Mouse (Mus musculus) lung, embryonic 15.5 days (tissue): ENCODE results near the gene Mecr. TPM values are rescaled to one million over a fixed set of nuclear protein-coding genes. Genes with fewer than 3 reads are reported as not detected.
"Not testable (repeated sequence)": the region's sequence is repeated elsewhere in the genome, so short reads cannot be mapped to it uniquely, and the experiment has no call there.

Experiments
- ATAC-seq: fragments of 200-750 bp; cut with Nextera tagmentation; 2 replicates; pipeline ENCODE4 v1.8.0; 2017; ENCODE audit warnings: moderate number of reproducible peaks, borderline replicate concordance; ENCODE audit not compliant: low FRiP score, low TSS enrichment; ENCODE audit errors: extremely low read depth
- H3K27ac ChIP-seq: fragments of 300-500 bp; sonication (generic); 2 replicates; pipeline ENCODE4 v1.5.1; 2015; ENCODE audit warnings: moderate library complexity, mild to moderate bottlenecking, inconsistent platforms
- H3K27me3 ChIP-seq: fragments of 300-500 bp; sonication (generic); 2 replicates; pipeline ENCODE4 v1.6.1; 2015; ENCODE audit warnings: inconsistent platforms
- H3K36me3 ChIP-seq: fragments of 300-500 bp; sonication (generic); 2 replicates; pipeline ENCODE4 v1.6.1; 2015; ENCODE audit warnings: inconsistent platforms
- H3K4me1 ChIP-seq: fragments of 300-500 bp; sonication (generic); 2 replicates; pipeline ENCODE4 v1.6.1; 2015; ENCODE audit warnings: inconsistent platforms
- H3K4me2 ChIP-seq: fragments of 300-500 bp; sonication (generic); 2 replicates; pipeline ENCODE4 v1.6.1; 2015; ENCODE audit warnings: inconsistent platforms, mild to moderate bottlenecking, moderate library complexity
- H3K4me3 ChIP-seq: fragments of 300-500 bp; sonication (generic); 2 replicates; pipeline ENCODE4 v1.5.1; 2015; ENCODE audit warnings: mild to moderate bottlenecking, inconsistent platforms
- H3K9ac ChIP-seq: fragments of 300-500 bp; sonication (generic); 2 replicates; pipeline ENCODE4 v1.6.1; 2015; ENCODE audit warnings: inconsistent platforms
- H3K9me3 ChIP-seq: fragments of 300-500 bp; sonication (generic); 2 replicates; pipeline ENCODE4 v1.6.1; 2016; ENCODE audit warnings: inconsistent platforms
- WGBS: fragments of 180-500 bp; shearing (Covaris S2); methylation state at CpG from one replicate; pipeline ENCODE4 v1.1.7; 2015; 5-methylcytosine and 5-hydroxymethylcytosine counted together
- polyA plus RNA-seq: library from polyadenylated mRNA; unstranded; fragments of >200 nt; fragmentation: Nextera tagmentation; extraction: Ambion mirVana; gene quantifications from 2 replicates; pipeline ENCODE4 v1.2.1, GENCODE M21; 2015

Mecr gene
- polyA plus RNA-seq, result 45.9 and 47.6 TPM in 2 replicates

DNA sequence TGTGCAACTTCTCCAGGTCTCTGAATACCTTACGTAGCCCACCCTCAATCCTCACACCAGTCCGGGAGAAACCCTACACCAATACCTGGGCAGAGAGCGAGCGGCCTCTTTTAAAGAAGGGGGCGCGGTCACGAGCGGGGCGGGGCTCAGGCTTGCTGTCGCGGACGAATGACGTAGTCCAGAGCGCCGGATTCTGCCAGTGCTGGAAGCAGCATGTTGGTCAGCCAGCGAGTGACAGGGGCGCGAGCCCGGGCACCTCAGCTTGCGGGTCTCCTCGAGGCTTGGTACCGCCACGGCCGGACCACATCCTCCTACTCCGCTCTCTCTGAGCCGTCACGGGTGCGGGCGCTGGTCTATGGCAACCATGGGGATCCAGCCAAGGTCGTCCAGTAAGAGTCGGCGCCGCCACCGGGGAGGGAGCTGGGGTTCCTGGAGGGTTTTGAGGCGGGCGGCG lies at the start of gene Mecr:
Gene Mecr, plus strand, starts transcription at position 181 of the 454 bp plus-strand sequence.
- ATAC-seq, result peak; percentile 84; the same call in 1 of the 2 replicates
- H3K4me2 ChIP-seq, result peak within 1 kb of the TSS; percentile 83
- H3K4me3 ChIP-seq, result peak within 1 kb of the TSS; percentile 68
- peak within 1 kb of the TSS; percentile 71 for H3K9ac ChIP-seq
- peaks cover 24% of the 10 kb centered on the region for H3K4me1 ChIP-seq
- H3K27me3 ChIP-seq, result peaks cover 22% of the 10 kb centered on the region; the same call in 1 of the 2 replicates
- H3K36me3 ChIP-seq, result no peaks in the 10 kb centered on the region
- under 1% methylated on average over 37 of the region's 37 CpGs for WGBS
- no peaks in the 10 kb centered on the region for H3K9me3 ChIP-seq
- H3K27ac ChIP-seq, result no peak within 1 kb of the TSS

GRCm38 (mm10) chr4:131796312-131797080 lies 46.8 kb upstream of the Mecr start:
- Histone ChIP-seq H3K4me1 (no peaks in the 10 kb centered on the region), H3K9me3 (no peaks in the 10 kb centered on the region), H3K9ac (no peak overlapping the region), H3K27ac (no peak overlapping the region), H3K4me3 (no peak overlapping the region), H3K4me2 (no peak overlapping the region), H3K36me3 (no peaks in the 10 kb centered on the region), H3K27me3 (no peaks in the 10 kb centered on the region)
- ATAC-seq, result no peak
- WGBS, result 69% methylated on average over 14 of the region's 14 CpGs

DNA sequence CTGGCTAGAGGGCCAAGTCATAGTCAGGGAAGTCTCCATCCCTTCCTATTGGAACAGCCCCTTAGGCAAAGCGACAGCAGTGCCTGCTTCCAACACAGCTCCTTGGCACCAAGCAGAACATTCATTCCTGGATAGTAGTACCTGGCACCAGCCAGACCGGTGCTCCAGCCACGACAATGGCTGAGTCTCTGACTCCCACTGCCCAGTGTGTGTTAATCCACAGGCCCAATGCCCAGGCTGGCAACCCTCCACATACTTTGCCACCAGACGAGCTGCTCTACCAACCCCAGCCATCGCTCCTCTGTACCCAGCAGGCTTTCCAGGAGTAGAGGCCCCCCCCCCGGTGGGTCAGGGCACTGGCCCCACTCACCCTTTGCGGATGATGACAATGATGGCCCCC lies 45.8 kb upstream of the Mecr start:
- no peak for ATAC-seq
- WGBS, result 84% methylated on average over 7 of the region's 7 CpGs
- no peaks in the 10 kb centered on the region for H3K27me3 ChIP-seq

GRCm38 (mm10) chr4:131797920-131798319 lies 45.4 kb upstream of the Mecr start:
- no peak overlapping the region for H3K4me2 ChIP-seq
- ATAC-seq, result no peak
- no peaks in the 10 kb centered on the region for H3K27me3 ChIP-seq
- no peak overlapping the region for H3K4me3 ChIP-seq
- H3K36me3 ChIP-seq, result no peaks in the 10 kb centered on the region
- H3K4me1 ChIP-seq, result no peaks in the 10 kb centered on the region
- H3K9ac ChIP-seq, result no peak overlapping the region
- no peak overlapping the region for H3K27ac ChIP-seq
- WGBS, result 55% methylated on average over 12 of the region's 12 CpGs
- H3K9me3 ChIP-seq, result no peaks in the 10 kb centered on the region

More for the DNA sequence above, 45.8 kb upstream of the Mecr start:
- Histone ChIP-seq H3K9ac (no peak overlapping the region), H3K4me1 (no peaks in the 10 kb centered on the region), H3K27ac (no peak overlapping the region), H3K36me3 (no peaks in the 10 kb centered on the region), H3K4me3 (no peak overlapping the region), H3K9me3 (no peaks in the 10 kb centered on the region), H3K4me2 (no peak overlapping the region)

DNA sequence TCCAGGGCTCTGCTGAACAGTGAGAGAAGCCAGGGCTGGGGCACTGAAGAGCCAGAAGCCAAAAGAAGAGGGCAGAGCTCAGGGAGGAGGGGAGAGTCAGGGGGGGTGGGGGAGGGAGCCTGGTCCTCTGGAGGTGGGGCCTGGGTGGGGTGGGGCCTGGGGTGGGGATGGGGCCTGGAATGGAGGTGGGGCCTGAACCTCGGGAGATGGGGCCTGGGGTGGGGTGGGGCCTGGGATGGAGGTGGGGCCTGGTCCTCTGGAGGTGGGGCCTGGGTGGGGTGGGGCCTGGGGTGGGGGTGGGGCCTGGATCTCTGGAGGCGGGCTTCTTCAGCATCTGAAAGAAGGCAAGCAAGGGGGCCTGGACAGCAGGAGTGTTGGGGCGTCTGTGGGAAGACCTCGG lies 44.3 kb upstream of the Mecr start:
- H3K9me3 ChIP-seq, result no peaks in the 10 kb centered on the region
- WGBS, result 56% methylated on average over 3 of the region's 4 CpGs
- no peak for ATAC-seq
- H3K4me1 ChIP-seq, result no peaks in the 10 kb centered on the region
- no peak overlapping the region for H3K9ac ChIP-seq
- no peak overlapping the region for H3K4me3 ChIP-seq
- no peak overlapping the region for H3K4me2 ChIP-seq
- H3K27me3 ChIP-seq, result no peaks in the 10 kb centered on the region
- H3K36me3 ChIP-seq, result no peaks in the 10 kb centered on the region
- H3K27ac ChIP-seq, result no peak overlapping the region

GRCm38 (mm10) chr4:131803846-131804245 lies 39.4 kb upstream of the Mecr start:
- Histone ChIP-seq H3K27ac (no peak overlapping the region), H3K9ac (no peak overlapping the region)
- 68% methylated on average over 9 of the region's 9 CpGs for WGBS

DNA sequence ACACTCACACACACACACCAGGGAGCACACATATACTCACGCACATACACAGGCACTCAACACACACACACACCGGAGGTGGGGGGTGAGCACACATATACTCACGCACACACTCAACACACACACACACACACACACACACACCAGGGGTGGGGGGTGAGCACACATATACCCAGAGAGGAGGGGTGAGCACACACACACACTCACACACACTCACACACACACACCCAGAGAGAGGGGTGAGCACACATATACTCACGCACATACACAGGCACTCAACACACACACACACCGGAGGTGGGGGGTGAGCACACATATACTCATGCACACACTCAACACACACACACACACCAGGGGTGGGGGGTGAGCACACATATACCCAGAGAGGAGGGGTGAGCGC lies 38.5 kb upstream of the Mecr start:
- H3K4me1 ChIP-seq, H3K27me3 ChIP-seq, H3K9ac ChIP-seq, H3K4me2 ChIP-seq, H3K4me3 ChIP-seq, H3K27ac ChIP-seq, H3K9me3 ChIP-seq, H3K36me3 ChIP-seq: not testable (repeated sequence)
- WGBS, result 95% methylated on average over 5 of the region's 6 CpGs
- peak; percentile 66 for ATAC-seq

More at GRCm38 (mm10) chr4:131803846-131804245, 39.4 kb upstream of the Mecr start:
- H3K4me2 ChIP-seq, result no peak overlapping the region
- no peaks in the 10 kb centered on the region for H3K4me1 ChIP-seq
- H3K27me3 ChIP-seq, result no peaks in the 10 kb centered on the region
- no peaks in the 10 kb centered on the region for H3K36me3 ChIP-seq
- no peak overlapping the region for H3K4me3 ChIP-seq
- no peaks in the 10 kb centered on the region for H3K9me3 ChIP-seq
- ATAC-seq, result no peak

GRCm38 (mm10) chr4:131805255-131805654 lies 38.0 kb upstream of the Mecr start:
- no peaks in the 10 kb centered on the region for H3K4me1 ChIP-seq
- H3K9ac ChIP-seq, result no peak overlapping the region
- no peak for ATAC-seq
- no peak overlapping the region for H3K27ac ChIP-seq
- H3K9me3 ChIP-seq, result no peaks in the 10 kb centered on the region
- no peak overlapping the region for H3K4me3 ChIP-seq
- H3K27me3 ChIP-seq, result no peaks in the 10 kb centered on the region
- 64% methylated on average over 3 of the region's 3 CpGs for WGBS
- no peaks in the 10 kb centered on the region for H3K36me3 ChIP-seq
- no peak overlapping the region for H3K4me2 ChIP-seq

DNA sequence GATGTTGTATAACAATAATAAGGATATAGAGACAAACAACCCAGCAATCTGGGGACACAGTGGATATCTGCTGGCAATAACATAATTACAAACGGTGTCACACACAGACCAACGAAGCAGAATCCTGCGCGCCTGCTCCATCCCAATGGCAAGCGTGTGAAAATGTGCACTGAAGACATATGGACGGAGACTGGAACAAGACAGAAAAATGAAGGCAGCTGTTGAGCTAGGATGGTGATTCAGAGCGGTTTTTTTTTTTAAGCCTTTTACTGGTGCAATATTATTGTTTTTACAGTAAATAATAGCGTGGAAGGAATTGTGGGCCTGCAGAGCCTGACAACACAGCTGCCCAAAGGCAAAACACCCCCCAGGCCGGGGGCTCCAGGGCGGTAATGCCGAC lies 30.8 kb upstream of the Mecr start:
- no peak overlapping the region for H3K4me3 ChIP-seq
- H3K27me3 ChIP-seq, result no peaks in the 10 kb centered on the region
- H3K27ac ChIP-seq, result no peak overlapping the region
- no peak for ATAC-seq
- H3K4me2 ChIP-seq, result no peak overlapping the region
- no peaks in the 10 kb centered on the region for H3K9me3 ChIP-seq
- H3K4me1 ChIP-seq, result peaks cover 5% of the 10 kb centered on the region; the same call in 1 of the 2 replicates
- H3K36me3 ChIP-seq, result no peaks in the 10 kb centered on the region
- no peak overlapping the region for H3K9ac ChIP-seq
- 77% methylated on average over 11 of the region's 11 CpGs for WGBS

DNA sequence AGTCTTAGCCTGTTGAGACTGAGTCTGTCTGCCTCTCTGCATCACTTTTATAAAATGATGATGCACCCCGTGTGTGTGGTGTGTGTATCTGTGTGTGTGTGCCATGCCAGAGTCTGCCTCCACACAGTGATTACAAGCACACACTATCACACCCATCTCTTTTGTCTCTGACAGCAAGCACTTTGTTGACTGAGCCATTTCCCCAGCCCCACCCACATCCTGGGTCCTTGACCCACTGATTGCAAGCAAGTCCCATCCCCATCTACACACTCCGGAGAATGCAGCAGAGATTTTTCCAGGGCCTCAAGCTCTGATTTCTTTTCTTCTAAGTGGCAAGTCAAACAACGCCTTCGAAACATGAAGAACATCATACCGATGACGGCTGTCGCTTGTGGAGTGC lies 29.5 kb upstream of the Mecr start:
- Histone ChIP-seq H3K4me1 (peaks cover 5% of the 10 kb centered on the region; the same call in 1 of the 2 replicates), H3K4me2 (no peak overlapping the region), H3K9ac (no peak overlapping the region), H3K4me3 (no peak overlapping the region), H3K36me3 (no peaks in the 10 kb centered on the region), H3K9me3 (no peaks in the 10 kb centered on the region), H3K27ac (no peak overlapping the region), H3K27me3 (no peaks in the 10 kb centered on the region)
- no peak for ATAC-seq
- WGBS, result 69% methylated on average over 7 of the region's 7 CpGs

DNA sequence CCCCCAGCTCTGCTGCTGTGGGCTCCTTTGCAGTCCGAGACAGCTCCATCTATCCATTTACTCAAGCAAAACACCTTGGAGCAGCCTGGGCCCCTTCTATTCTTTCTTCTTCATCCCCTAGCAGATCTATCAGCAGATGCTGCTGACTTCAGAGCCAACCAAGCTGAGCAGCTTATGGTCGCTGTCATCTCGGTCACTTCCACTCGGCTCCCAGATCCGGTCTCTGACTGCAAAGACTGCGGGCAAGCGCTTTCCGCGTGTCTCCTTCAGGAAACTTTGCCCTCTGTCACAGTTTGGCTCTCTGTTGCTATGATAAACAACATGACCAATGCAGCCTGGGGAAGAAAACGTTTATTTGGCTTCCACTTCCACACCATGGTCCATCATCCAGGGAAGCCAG lies 28.4 kb upstream of the Mecr start:
- H3K4me2 ChIP-seq, result no peak overlapping the region
- no peak overlapping the region for H3K4me3 ChIP-seq
- no peak overlapping the region for H3K27ac ChIP-seq
- H3K9me3 ChIP-seq, result no peaks in the 10 kb centered on the region
- ATAC-seq, result no peak
- 78% methylated on average over 10 of the region's 10 CpGs for WGBS
- no peak overlapping the region for H3K9ac ChIP-seq
- peaks cover 5% of the 10 kb centered on the region; the same call in 1 of the 2 replicates for H3K4me1 ChIP-seq
- no peaks in the 10 kb centered on the region for H3K36me3 ChIP-seq
- H3K27me3 ChIP-seq, result no peaks in the 10 kb centered on the region

DNA sequence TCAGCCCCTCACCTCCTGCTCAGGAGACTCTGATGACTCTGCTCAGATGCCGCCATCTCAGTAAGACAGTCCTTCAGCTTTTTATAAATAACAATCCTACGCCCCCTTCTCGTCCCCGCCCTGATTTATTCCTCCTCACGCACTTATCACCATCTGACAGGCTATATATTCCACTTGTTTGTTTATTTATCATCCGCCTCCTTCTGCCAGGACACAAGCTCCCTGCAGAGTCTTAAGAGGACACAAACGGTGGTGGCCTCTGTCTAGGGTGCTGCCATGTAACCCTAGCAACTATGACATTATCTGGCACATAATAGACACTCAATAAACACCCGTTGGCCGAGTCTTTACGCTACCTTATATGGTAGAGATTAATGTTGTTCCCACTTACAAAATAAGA lies 27.5 kb upstream of the Mecr start:
- H3K4me3 ChIP-seq, result no peak overlapping the region
- H3K4me1 ChIP-seq, result peaks cover 5% of the 10 kb centered on the region; the same call in 1 of the 2 replicates
- ATAC-seq, result no peak
- H3K36me3 ChIP-seq, result no peaks in the 10 kb centered on the region
- no peaks in the 10 kb centered on the region for H3K9me3 ChIP-seq
- no peaks in the 10 kb centered on the region for H3K27me3 ChIP-seq
- no peak overlapping the region for H3K4me2 ChIP-seq
- H3K9ac ChIP-seq, result no peak overlapping the region
- 41% methylated on average over 10 of the region's 10 CpGs for WGBS
- H3K27ac ChIP-seq, result no peak overlapping the region
